Mouse (Mus musculus) intestine, postnatal 0 days (tissue): ENCODE data around the gene Prkar1b. TPM values are rescaled to one million over a fixed set of nuclear protein-coding genes. Genes with fewer than 3 reads are reported as not detected.

Experiments used
- ATAC-seq: fragments of 200-750 bp; cut with Nextera tagmentation; 2 replicates; pipeline ENCODE4 v1.8.0; 2017; ENCODE audit warnings: mild to moderate bottlenecking, moderate TSS enrichment, moderate library complexity
- H3K27ac ChIP-seq: fragments of 300-500 bp; sonication (generic); 2 replicates; pipeline ENCODE4 v1.5.1; 2014; ENCODE audit warnings: mild to moderate bottlenecking, low read depth, low read length, moderate library complexity
- H3K27me3 ChIP-seq: fragments of 300-500 bp; sonication (generic); replicated peaks from 2 replicates; pipeline ENCODE4 v1.6.1; 2014; ENCODE audit warnings: low read length, mixed read lengths; ENCODE audit not compliant: control insufficient read depth, insufficient read depth
- H3K36me3 ChIP-seq: fragments of 300-500 bp; sonication (generic); 2 replicates; pipeline ENCODE4 v1.6.1; 2014; ENCODE audit warnings: mild to moderate bottlenecking, moderate library complexity; ENCODE audit not compliant: control insufficient read depth, insufficient read depth
- H3K4me1 ChIP-seq: fragments of 300-500 bp; sonication (generic); replicated peaks from 2 replicates; pipeline ENCODE4 v1.6.1; 2014; ENCODE audit warnings: antibody characterized with exemption, low read length, mixed read lengths; ENCODE audit not compliant: control insufficient read depth, insufficient read depth
- H3K4me2 ChIP-seq: fragments of 300-500 bp; sonication (generic); replicated peaks from 2 replicates; pipeline ENCODE4 v1.6.1; 2014; ENCODE audit warnings: low read depth, mild to moderate bottlenecking, moderate library complexity
- H3K4me3 ChIP-seq: fragments of 300-500 bp; sonication (generic); 2 replicates; pipeline ENCODE4 v1.5.1; 2014; ENCODE audit warnings: low read depth, low read length
- H3K9ac ChIP-seq: fragments of 300-500 bp; sonication (generic); 2 replicates; pipeline ENCODE4 v1.6.1; 2014; ENCODE audit warnings: mild to moderate bottlenecking, low read depth, low read length
- H3K9me3 ChIP-seq: fragments of 300-500 bp; sonication (generic); 2 replicates; pipeline ENCODE4 v1.6.1; 2016; ENCODE audit warnings: mixed run types; ENCODE audit not compliant: control insufficient read depth
- CTCF ChIP-seq: sonication (generic); IDR thresholded peaks from 2 replicates; pipeline ENCODE4 v1.5.1; 2016; ENCODE audit warnings: low read depth, mild to moderate bottlenecking, control low read depth, antibody characterized with exemption, moderate library complexity
- WGBS: fragments of 180-500 bp; shearing (Covaris S2); extraction: QIAGEN DNeasy Blood & Tissue Kit; methylation state at CpG from one replicate; pipeline ENCODE4 v1.1.7; 2014; 5-methylcytosine and 5-hydroxymethylcytosine counted together
- polyA plus RNA-seq: library from polyadenylated mRNA; unstranded; fragments of >200 nt; fragmentation: Nextera tagmentation; extraction: Ambion mirVana; gene quantifications from 2 replicates; pipeline ENCODE4 v1.2.1, GENCODE M21; 2015

Prkar1b gene
- polyA plus RNA-seq, 1 experiment from 2014 or later, result 10.0 TPM

DNA sequence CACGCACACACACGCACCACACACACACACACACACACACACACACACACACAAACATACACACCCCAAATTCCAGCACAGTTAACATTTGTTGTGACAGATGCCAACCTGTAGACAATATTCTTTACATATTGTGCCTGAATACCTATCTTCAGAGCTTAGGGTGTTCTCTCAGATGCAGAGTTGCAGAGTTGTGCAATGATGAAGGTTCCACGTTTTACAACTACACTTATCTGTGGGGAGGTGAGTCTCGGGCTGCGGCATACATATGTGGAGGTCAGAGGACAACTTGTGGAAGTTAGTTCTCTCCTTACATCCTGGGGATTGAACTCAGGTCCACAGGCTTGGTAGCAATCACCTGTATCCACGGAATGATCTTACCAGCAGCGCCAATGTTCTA, 34.3 kb downstream of the Prkar1b start:
- no peaks in the 10 kb centered on the region for H3K27me3 ChIP-seq
- no peak overlapping the region for H3K27ac ChIP-seq
- H3K9me3 ChIP-seq, result no peaks in the 10 kb centered on the region
- WGBS, result 62% methylated on average over 7 of the region's 7 CpGs
- H3K9ac ChIP-seq, result no peak overlapping the region
- H3K36me3 ChIP-seq, result no peaks in the 10 kb centered on the region
- no peak for TF ChIP-seq CTCF
- ATAC-seq, result 0 out of 2 replicates have a peak, but pooled peaks have one; percentile 38
- no peak overlapping the region for H3K4me2 ChIP-seq
- no peaks in the 10 kb centered on the region for H3K4me1 ChIP-seq
- no peak overlapping the region for H3K4me3 ChIP-seq

DNA sequence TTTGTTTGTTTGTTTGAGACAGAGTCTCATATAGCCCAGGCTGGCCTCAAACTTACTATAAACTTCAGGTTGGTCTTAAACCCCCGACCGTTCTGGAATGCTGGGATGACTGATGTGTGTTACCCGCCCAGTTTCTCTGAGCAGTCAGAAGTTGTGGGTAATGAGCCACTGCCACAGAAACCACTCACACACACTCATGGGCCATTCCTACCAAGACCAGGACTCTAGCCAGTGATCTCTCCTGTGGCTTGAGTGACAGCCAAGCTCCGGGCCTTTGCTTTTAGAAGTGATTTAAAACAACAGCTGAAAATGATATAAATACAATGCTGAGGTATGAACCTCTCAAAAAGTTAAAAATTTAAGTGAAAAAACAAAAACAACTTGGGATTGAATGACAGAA, 34.9 kb downstream of the Prkar1b start:
- H3K27me3 ChIP-seq, result no peaks in the 10 kb centered on the region
- H3K27ac ChIP-seq, result no peak overlapping the region
- no peak for TF ChIP-seq CTCF
- no peaks in the 10 kb centered on the region for H3K9me3 ChIP-seq
- WGBS, result 85% methylated on average over 4 of the region's 4 CpGs
- no peak overlapping the region for H3K9ac ChIP-seq
- no peak for ATAC-seq
- no peaks in the 10 kb centered on the region for H3K36me3 ChIP-seq
- H3K4me1 ChIP-seq, result no peaks in the 10 kb centered on the region
- H3K4me3 ChIP-seq, result no peak overlapping the region
- H3K4me2 ChIP-seq, result no peak overlapping the region

DNA sequence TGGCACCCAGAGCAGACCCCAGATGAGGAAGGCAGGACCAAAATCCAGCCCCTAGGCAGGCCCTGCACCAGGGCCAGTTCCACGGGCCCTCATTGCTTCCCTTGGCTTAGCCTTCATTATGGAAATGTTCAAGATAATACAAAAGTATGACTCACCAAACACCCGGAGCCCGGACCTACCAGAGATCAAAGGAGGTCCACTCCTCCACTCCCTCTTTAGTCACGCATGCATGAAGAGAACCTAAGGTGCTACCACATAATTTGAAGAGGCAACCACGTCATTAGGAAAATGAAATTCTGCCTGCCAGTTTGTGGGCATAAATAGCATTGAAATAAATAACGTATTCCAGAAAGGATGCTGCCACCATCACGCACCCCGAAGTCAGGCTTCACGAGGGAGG, 37.4 kb downstream of the Prkar1b start:
- Histone ChIP-seq H3K4me1 (no peaks in the 10 kb centered on the region), H3K27me3 (no peaks in the 10 kb centered on the region), H3K27ac (no peak overlapping the region), H3K9me3 (no peaks in the 10 kb centered on the region), H3K4me3 (no peak overlapping the region), H3K36me3 (no peaks in the 10 kb centered on the region), H3K9ac (no peak overlapping the region), H3K4me2 (no peak overlapping the region)
- TF ChIP-seq CTCF, result no peak
- no peak for ATAC-seq
- 65% methylated on average over 9 of the region's 9 CpGs for WGBS

DNA sequence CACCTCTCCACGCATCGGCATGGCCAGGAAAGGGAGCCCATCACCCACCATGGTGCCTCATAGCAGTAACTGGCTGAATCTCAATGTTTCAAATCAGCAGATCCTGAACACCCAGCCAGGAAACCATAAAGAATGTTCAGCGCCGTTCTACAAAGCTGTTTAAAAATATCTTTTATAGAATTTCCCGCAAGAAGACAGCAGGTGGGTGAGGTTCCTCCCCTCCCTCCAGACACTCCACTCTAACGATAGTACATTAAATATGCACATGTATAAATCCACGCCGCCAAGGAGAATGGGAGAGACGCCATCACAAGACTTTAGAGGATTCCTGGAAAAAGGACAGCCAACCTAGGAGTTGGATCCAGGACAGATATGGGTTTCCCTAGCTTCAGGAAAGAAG, 37.8 kb downstream of the Prkar1b start:
- WGBS, result 66% methylated on average over 9 of the region's 9 CpGs
- Histone ChIP-seq H3K36me3 (no peaks in the 10 kb centered on the region), H3K4me3 (no peak overlapping the region), H3K4me1 (no peaks in the 10 kb centered on the region), H3K27ac (no peak overlapping the region), H3K4me2 (no peak overlapping the region), H3K27me3 (no peaks in the 10 kb centered on the region), H3K9ac (no peak overlapping the region), H3K9me3 (no peaks in the 10 kb centered on the region)
- no peak for ATAC-seq
- no peak for TF ChIP-seq CTCF

DNA sequence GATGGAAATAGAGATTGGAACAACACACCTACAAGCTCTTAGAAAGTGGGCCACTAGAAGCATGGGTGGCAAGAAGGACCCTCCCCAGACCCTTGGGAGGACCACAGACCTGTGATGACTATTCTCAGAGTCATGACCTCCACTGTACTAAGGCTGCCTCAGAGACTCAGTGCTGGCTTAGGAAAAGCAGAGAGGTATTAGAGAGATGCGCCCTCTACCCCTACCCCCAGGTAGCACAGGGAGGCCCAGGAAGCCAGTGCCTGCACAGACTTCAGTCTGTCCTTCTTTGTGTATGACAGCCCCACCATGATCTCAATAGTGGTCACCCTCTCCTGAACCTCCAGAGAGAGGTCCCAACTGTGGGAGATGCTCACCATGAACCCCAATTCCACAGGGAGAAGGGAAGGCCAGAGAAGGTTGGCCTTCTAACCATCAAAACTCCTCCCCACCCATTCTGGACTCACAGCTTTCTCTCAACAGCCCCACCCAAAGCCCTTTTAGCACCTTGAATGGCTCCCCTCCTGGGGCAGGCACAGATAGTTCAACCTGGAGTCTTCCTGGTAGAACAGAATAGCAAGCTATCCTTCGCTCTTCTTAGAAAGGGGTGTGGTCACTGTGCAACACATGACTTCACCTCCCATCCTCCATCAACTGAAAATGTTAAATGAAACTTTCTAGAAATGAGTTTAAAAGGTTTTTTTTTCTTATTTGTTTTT, 39.5 kb downstream of the Prkar1b start:
- ATAC-seq, result no peak
- TF ChIP-seq CTCF, result no peak; the same call in 1 of the 2 replicates
- 85% methylated on average over 2 of the region's 2 CpGs for WGBS
- H3K27me3 ChIP-seq, result no peaks in the 10 kb centered on the region
- no peak overlapping the region for H3K27ac ChIP-seq
- H3K4me2 ChIP-seq, result no peak overlapping the region
- H3K36me3 ChIP-seq, result no peaks in the 10 kb centered on the region
- no peaks in the 10 kb centered on the region for H3K4me1 ChIP-seq
- no peak overlapping the region for H3K9ac ChIP-seq
- H3K9me3 ChIP-seq, result no peaks in the 10 kb centered on the region
- H3K4me3 ChIP-seq, result no peak overlapping the region

DNA sequence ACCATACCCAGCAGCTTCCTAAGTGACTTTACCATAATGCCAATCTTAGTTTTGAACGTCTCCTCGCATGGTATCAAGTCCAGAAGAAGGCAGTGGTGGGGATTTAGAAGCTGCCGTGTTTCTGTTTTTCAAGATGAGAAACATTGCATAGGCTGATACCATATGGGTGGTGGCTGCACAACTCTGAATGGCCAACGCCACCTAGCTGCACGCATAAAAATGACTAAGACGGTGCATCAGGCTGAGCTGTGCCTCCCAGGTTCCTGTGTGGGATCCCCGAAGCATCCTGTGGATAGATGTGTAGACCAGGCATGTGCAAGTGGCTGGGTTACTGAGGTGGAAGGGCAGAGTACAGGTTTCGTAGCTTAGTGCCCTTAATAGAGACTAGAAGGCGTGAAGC, 42.0 kb downstream of the Prkar1b start:
- Histone ChIP-seq H3K9me3 (no peaks in the 10 kb centered on the region), H3K27me3 (no peaks in the 10 kb centered on the region), H3K27ac (no peak overlapping the region), H3K4me2 (no peak overlapping the region), H3K36me3 (no peaks in the 10 kb centered on the region), H3K4me3 (no peak overlapping the region), H3K9ac (no peak overlapping the region), H3K4me1 (no peaks in the 10 kb centered on the region)
- whole genome bisulfite sequencing, result 67% methylated on average over 9 of the region's 9 CpGs
- peak; percentile 75 for TF ChIP-seq CTCF
- ATAC-seq, result no peak
